Mouse (Mus musculus): ENCODE data around the gene Eps15.

- TF ChIP-seq POLR2A (IDR thresholded peaks at IDR 0.05; ENCODE audit: control insufficient read depth, low read depth, low read length) (no peak), CTCF (IDR thresholded peaks at IDR 0.05; ENCODE audit: control insufficient read depth, insufficient read depth, insufficient replicate concordance, low read depth, low read length) (no peak)
Measured at GRCm38 (mm10) chr4:109294629-109295028, 14.6 kb downstream of the Eps15 start.

Measured in testis, adult 2 months (tissue).